Mouse (Mus musculus): ENCODE results near the gene Gm14214. TPM values are rescaled to one million over a fixed set of nuclear protein-coding genes. Genes with fewer than 3 reads are reported as not detected.

Gm14214 gene
- polyA plus RNA-seq, 1 experiment, result not detected

GRCm38 (mm10) chr2:154803372-154803771, 33.5 kb upstream of the Gm14214 start:
- 91% methylated on average over 1 of the region's 1 CpGs for WGBS
- Histone ChIP-seq H3K4me1 (ENCODE audit: control insufficient read depth, insufficient read depth, low read length) (no peaks in the 10 kb centered on the region), H3K4me3 (ENCODE audit: insufficient read depth, low read depth, low read length) (no peak overlapping the region), H3K27ac (ENCODE audit: insufficient read depth, low read depth, low read length) (no peak overlapping the region)
- TF ChIP-seq CTCF (IDR thresholded peaks at IDR 0.05; ENCODE audit: insufficient read depth, low read depth, low read length), result no peak
- TF ChIP-seq POLR2A (IDR thresholded peaks at IDR 0.05; ENCODE audit: insufficient read depth, low read depth, low read length), result no peak

DNA sequence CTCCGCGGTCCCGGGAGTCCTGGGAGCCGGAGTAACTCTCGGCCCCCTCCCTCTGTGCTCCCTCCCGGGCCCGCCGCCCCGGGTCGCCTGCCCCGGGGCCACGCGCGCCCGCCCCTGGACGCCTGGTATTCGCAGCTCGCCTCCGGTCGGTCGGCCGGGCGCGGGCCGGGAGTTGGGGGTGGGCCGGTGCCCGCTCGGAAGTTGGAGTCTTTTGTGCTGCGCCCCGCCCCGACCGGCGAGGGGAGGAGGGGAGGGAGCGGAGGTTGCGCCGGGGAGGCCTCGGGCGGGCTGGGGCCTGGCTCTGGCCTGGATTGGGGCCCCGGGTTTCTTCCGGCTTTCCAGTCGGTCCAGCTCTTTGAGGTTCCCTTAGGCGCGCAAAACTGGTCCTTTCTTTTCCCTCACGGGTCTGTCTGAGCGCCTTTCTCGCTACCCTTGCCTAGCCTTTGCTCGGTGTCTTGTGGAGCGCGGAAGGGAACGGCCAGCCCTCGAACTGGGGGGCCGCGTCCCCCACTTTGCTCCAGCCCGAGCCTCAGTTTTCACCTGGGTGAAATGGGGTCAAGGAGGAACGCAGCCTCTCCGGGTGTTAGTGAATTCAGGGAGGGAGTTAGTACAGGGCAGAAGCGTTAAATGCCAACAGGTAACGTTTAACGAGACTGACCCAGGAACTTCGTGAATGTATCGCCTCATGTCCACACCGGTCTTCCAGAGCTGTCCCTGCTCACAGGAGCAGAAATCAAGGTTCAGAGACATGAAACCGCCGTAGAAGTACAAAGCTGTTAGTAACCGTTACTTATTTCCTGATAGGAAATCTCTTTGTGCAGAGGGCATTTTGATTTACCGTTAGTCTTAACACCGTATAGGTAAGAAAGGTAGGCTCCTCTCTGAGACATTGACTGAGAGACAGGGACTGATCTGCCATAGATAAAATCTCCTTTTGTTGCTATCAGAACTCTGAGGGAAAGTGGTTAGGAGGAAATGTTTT, 22.1 kb upstream of the Gm14214 start:
- WGBS, result 2% methylated on average over 65 of the region's 67 CpGs
- H3K4me1 ChIP-seq (ENCODE audit: control insufficient read depth, insufficient read depth, low read length), result peaks cover 3% of the 10 kb centered on the region; the same call in 1 of the 2 replicates
- TF ChIP-seq POLR2A (IDR thresholded peaks at IDR 0.05; ENCODE audit: insufficient read depth, low read depth, low read length), result no peak
- 0 out of 2 replicates have a peak, but pooled peaks have one; percentile 8 for TF ChIP-seq CTCF (IDR thresholded peaks at IDR 0.05; ENCODE audit: insufficient read depth, low read depth, low read length)

GRCm38 (mm10) chr2:154790656-154791483, 21.0 kb upstream of the Gm14214 start, which contains the start of the genes Raly and a:
Gene Raly (plus strand): TSS chr2:154791096.
Gene a (plus strand): TSS chr2:154791402.
- Histone ChIP-seq H3K4me3 (ENCODE audit: insufficient read depth, low read depth, low read length) (peak within 1 kb of the TSS; percentile 82), H3K4me1 (ENCODE audit: control insufficient read depth, insufficient read depth, low read length) (peaks cover 3% of the 10 kb centered on the region; the same call in 1 of the 2 replicates), H3K27ac (ENCODE audit: insufficient read depth, low read depth, low read length) (peak within 1 kb of the TSS; percentile 92)
- TF ChIP-seq POLR2A (IDR thresholded peaks at IDR 0.05; ENCODE audit: insufficient read depth, low read depth, low read length) (peak; percentile 99), CTCF (IDR thresholded peaks at IDR 0.05; ENCODE audit: insufficient read depth, low read depth, low read length) (no peak)
- WGBS, result under 1% methylated on average over 84 of the region's 89 CpGs

More for the DNA sequence above, 22.1 kb upstream of the Gm14214 start:
- Histone ChIP-seq H3K4me3 (ENCODE audit: insufficient read depth, low read depth, low read length) (peak overlapping the region; percentile 82), H3K27ac (ENCODE audit: insufficient read depth, low read depth, low read length) (peak overlapping the region; percentile 47; the same call in 1 of the 2 replicates)

DNA sequence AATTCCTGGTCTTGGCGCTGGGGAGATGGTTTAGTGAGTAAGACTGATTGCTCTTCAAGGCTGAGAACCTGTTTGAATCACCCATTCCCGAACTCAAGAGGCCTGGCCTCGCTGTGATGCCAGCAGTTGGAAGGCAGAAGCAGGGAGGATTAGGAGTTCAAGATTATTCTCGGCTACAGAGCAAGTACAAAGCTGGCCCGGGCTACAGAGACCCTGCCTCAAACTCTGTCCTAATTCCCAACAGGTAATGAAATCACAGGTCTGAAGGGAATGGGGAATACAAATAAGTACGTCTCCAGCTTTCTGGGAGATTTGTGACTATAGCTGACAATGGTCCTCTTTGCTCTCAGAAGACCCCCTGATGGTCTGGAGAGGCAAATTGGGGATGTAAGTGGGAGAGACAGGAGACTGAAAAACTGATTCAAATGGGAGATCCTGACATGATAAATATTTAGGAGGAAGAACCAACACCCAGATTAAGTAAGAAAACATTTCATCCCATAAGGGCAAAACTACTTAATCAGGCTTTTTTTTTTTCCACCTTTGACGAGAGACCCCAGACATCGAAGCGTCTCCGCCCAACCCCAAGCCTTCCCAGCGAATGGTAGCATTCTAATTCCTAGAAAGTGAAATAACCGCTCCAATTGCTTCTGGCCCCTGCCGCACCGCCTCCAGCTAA, 20.3 kb upstream of the Gm14214 start:
- Histone ChIP-seq H3K4me3 (ENCODE audit: insufficient read depth, low read depth, low read length) (peak overlapping the region; percentile 82), H3K4me1 (ENCODE audit: control insufficient read depth, insufficient read depth, low read length) (peaks cover 7% of the 10 kb centered on the region), H3K27ac (ENCODE audit: insufficient read depth, low read depth, low read length) (no peak overlapping the region)
- TF ChIP-seq POLR2A (IDR thresholded peaks at IDR 0.05; ENCODE audit: insufficient read depth, low read depth, low read length) (no peak), CTCF (IDR thresholded peaks at IDR 0.05; ENCODE audit: insufficient read depth, low read depth, low read length) (no peak)
- 9% methylated on average over 14 of the region's 14 CpGs for WGBS

GRCm38 (mm10) chr2:154789381-154789780, 19.6 kb upstream of the Gm14214 start:
- WGBS, result 82% methylated on average over 6 of the region's 6 CpGs
- no peak overlapping the region for H3K4me3 ChIP-seq (ENCODE audit: insufficient read depth, low read depth, low read length)
- H3K4me1 ChIP-seq (ENCODE audit: control insufficient read depth, insufficient read depth, low read length), result peaks cover 7% of the 10 kb centered on the region
- no peak overlapping the region for H3K27ac ChIP-seq (ENCODE audit: insufficient read depth, low read depth, low read length)
- TF ChIP-seq POLR2A (IDR thresholded peaks at IDR 0.05; ENCODE audit: insufficient read depth, low read depth, low read length) (no peak), CTCF (IDR thresholded peaks at IDR 0.05; ENCODE audit: insufficient read depth, low read depth, low read length) (no peak)

DNA sequence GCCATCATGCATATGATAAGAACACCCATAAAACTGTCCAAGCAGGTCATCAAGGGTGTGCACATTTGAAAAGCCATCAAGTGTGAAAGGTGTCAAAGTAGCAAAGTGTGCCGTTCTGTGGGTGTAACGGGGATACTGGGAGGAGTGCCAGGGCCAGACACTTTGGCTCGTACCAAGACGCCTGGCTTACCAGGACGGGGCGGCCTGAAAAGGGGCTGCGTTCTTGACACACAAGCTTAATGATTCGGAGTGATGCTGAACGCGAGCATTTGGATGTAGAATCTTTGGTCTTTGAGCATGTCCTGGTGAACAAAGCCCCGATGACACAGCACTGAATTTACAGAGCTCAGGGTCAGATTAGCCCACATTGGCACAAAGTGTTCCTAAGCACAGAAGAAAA, 16.9 kb upstream of the Gm14214 start:
- H3K4me3 ChIP-seq (ENCODE audit: insufficient read depth, low read depth, low read length), result no peak overlapping the region
- TF ChIP-seq POLR2A (IDR thresholded peaks at IDR 0.05; ENCODE audit: insufficient read depth, low read depth, low read length), result no peak
- no peak for TF ChIP-seq CTCF (IDR thresholded peaks at IDR 0.05; ENCODE audit: insufficient read depth, low read depth, low read length)
- peaks cover 4% of the 10 kb centered on the region for H3K4me1 ChIP-seq (ENCODE audit: control insufficient read depth, insufficient read depth, low read length)
- WGBS, result 39% methylated on average over 11 of the region's 11 CpGs
- no peak overlapping the region for H3K27ac ChIP-seq (ENCODE audit: insufficient read depth, low read depth, low read length)

GRCm38 (mm10) chr2:154786187-154786586, 16.4 kb upstream of the Gm14214 start:
- H3K27ac ChIP-seq (ENCODE audit: insufficient read depth, low read depth, low read length), result no peak overlapping the region
- peaks cover 4% of the 10 kb centered on the region for H3K4me1 ChIP-seq (ENCODE audit: control insufficient read depth, insufficient read depth, low read length)
- no peak for TF ChIP-seq CTCF (IDR thresholded peaks at IDR 0.05; ENCODE audit: insufficient read depth, low read depth, low read length)
- no peak for TF ChIP-seq POLR2A (IDR thresholded peaks at IDR 0.05; ENCODE audit: insufficient read depth, low read depth, low read length)
- H3K4me3 ChIP-seq (ENCODE audit: insufficient read depth, low read depth, low read length), result no peak overlapping the region
- WGBS, result 71% methylated on average over 3 of the region's 3 CpGs

GRCm38 (mm10) chr2:154785284-154785683, 15.5 kb upstream of the Gm14214 start:
- TF ChIP-seq POLR2A (IDR thresholded peaks at IDR 0.05; ENCODE audit: insufficient read depth, low read depth, low read length) (no peak), CTCF (IDR thresholded peaks at IDR 0.05; ENCODE audit: insufficient read depth, low read depth, low read length) (no peak)
- peaks cover 4% of the 10 kb centered on the region for H3K4me1 ChIP-seq (ENCODE audit: control insufficient read depth, insufficient read depth, low read length)
- no peak overlapping the region for H3K4me3 ChIP-seq (ENCODE audit: insufficient read depth, low read depth, low read length)
- no peak overlapping the region for H3K27ac ChIP-seq (ENCODE audit: insufficient read depth, low read depth, low read length)
- 71% methylated on average over 3 of the region's 3 CpGs for WGBS
